Mouse (Mus musculus) cerebellum, adult 11-12 months (tissue): ENCODE measurements around the gene Il31ra.

Experiments used
- DNase-seq: peaks from one replicate; pipeline ENCODE4 v3.0.0; 2022

Il31ra gene

DNA sequence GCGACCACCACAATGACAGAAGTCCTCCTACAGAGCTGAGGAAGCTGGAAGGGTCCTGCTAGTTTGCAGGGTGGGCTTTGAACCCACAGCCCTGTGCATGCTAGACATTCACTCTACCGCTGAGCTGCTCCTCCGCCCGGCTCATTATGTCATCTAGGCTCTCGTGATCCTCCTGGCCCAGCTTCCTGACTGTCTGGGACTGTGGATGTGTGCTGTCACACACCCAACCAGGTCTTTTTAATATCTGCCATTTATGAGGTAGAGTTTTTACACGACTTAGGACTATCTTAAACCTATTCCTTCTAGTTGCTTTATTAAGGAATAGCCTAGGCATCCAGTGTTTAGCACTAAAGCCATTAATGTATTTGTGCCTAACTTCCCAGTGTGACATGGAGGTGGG, 88.7 kb downstream of the Il31ra start:
- no peak for DNase-seq

DNA sequence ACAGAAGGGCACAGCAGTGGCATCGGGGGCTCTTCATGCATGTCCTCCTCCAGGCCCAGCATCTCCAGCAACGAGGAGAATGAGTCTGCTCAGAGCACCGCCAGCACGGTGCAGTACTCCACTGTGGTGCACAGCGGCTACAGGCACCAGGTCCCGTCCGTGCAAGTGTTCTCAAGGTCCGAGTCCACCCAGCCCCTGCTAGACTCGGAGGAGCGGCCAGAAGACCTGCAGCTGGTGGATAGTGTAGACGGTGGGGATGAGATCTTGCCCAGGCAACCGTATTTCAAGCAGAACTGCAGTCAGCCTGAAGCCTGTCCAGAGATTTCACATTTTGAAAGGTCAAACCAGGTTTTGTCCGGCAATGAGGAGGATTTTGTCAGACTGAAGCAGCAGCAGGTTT, 90.3 kb downstream of the Il31ra start:
- no peak for DNase-seq

DNA sequence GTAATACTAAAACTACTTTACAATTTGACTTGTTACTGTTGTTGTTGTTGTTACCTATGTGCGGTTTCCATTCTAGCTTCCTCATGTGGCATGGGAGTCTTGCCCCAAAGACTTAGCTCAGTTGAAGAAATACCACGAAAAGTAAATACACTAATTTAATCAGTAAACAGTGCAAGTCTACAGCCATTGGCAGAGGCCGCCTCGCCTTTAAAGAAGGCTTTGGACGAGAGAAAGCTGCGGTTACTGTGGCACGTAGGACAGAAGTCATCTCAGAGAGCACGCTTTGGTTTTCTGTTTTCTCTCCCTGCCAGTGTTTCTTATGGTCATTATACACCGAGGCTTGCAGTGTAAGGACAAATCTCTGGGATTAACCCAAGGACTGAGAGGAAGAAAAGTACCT, 93.7 kb downstream of the Il31ra start:
- DNase-seq, result no peak

DNA sequence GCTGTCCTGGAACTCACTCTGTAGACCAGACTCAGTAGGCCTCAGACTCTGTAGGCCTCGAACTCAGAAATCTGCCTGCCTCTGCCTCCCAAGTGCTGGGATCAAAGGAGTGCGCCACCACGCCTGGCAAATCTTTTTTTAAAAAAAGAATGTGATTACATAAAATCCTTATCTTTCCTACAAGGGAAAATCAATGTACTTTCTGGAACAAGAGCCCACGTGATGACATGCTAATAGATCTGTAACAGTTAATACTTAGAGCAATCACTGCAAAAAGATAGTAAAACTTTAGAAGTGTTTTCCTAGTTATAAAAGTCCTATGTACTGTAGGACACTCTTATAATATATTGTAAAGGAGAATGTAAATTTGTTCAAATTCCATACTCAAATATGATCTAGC, 94.1 kb downstream of the Il31ra start:
- DNase-seq, result no peak

DNA sequence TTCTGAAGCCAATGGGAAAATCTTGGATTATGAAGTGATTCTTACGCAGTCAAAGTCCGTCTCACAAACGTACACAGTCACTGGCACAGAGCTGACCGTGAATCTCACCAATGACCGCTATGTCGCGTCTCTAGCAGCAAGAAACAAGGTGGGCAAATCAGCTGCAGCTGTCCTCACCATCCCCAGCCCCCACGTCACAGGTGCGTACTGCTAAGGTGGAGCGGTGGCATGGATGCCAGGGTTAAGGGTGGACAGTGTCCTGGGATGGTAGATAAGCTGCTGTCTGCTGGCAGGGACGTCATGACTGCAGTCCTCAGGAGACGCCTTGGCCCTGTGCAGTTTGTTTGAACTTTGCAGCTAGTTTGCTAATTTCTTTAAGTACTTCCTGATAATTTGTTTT, 99.6 kb downstream of the Il31ra start:
- DNase-seq, result no peak

DNA sequence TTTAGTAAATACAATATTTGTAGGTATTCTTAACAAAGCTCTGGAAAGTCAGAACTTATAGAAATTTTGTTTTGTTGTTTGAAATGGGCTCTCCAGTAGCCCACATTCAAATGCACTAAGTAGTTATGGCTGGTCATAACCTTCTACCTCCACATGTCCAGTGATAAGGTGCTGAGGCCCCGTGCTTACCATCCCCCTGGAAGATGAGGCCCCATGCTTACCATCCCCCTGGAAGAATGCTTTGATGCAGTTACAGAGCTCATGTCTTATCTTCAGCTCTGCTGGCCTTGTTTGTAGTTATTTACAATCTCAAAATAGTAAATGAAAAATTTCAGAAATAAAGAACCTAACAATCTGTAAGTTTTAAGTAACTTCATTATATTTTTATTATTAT, 101.9 kb downstream of the Il31ra start:
- no peak for DNase-seq

DNA sequence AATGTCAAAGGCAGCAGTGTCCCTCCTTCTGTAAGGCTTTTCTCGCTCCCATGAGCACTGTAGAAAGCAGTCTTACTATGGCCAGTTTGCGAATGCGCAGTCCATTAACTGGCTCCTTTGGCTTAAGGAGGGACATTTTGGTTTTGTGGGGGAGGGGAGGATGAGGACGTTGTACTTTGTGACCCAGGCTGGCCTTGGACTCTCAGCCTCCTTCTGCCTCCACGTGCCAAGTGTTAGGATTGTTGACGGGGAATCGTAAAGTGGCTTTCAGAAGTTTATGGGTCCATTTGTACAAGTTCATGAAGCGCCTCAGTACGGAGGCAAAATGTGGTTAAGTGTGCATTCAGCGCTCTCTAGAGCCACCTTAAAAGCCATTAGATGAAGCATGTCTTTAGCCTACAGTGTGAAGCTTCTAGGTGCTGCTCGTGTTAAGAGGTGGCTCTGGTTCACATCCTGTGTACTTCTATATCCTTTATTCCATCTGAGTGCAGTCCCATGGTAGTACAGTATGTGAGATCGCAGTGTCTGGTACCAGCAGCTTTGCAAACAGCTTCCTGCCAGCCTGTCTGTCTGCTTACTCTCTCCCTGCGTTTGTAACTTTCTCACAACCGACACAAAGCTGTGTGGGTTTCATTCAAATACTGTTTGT, 102.4 kb downstream of the Il31ra start:
- no peak for DNase-seq

DNA sequence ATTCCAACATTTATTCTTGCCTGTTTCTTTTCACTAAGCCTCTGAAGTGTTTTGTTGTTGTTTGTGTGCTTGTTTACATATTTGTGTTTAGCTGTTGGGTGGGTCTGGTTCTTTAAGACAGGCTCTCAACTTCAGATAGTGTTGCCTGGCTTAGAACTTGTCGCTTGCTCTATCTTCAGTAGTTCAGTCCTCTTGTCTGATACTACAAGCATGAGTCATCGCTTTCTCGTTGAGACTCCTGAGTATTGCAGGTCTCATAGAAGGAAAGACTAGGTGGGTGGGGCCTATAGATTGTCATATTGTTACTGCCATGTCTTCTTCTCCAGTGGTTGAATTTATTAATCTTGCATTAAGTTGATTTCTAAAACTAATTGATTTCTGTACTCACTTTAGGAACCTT, 104.1 kb downstream of the Il31ra start:
- no peak for DNase-seq

DNA sequence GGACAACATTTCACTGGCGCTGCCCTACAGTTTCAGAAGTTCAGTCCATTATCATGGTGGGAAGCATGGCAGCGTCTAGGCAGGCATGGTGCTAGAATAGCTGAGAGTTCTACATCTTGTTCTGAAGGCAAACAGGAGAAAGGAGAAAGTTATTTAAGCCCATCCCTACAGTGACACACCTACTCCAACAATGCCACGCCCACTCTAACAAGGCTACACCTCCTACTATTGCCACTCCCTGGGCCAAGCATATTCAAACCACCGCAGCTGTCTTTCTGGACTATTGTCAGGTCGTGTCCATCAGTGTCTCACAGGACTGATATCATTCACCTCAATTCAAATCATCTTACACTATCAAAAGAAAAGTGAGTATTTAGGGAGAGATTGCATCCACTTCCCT, 107.5 kb downstream of the Il31ra start:
- no peak for DNase-seq

DNA sequence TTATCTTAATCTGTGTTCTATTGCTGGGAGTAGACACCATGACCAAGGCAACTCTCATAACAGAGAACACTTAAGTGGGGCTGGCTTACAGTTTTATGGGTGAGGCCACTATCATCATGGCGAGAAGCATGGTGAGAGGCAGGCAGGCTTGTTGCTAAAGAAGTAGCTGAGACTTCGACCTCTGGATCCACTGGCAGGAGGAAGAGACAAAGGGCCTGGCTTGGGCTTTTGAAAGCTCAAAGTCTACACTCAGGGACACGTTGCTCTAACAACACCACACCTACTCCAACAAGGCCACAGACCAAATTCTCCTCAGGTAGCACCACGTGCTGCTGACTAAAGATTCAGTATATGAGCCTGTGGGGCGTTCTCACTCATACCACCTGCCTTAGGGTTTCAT, 107.9 kb downstream of the Il31ra start:
- DNase-seq, result no peak

DNA sequence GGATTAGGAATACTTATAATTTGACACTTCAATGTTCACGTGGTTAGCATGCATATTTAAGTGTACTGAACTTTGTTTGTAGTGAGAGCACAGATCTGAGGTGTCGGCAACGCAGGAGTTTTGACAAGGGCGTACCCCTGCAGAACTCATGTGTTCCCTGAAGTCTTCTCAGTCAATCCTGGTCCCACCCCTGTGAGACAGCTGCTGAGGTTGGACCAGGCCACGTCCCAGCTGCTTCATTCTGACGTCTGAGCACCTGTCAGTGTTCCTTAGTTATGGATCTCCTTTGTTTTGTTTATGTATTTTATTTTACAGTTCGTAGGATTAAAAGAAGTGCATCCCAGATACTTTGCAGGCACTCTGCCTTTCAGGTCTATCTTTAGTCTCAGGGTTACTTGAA, 111.1 kb downstream of the Il31ra start:
- no peak for DNase-seq

DNA sequence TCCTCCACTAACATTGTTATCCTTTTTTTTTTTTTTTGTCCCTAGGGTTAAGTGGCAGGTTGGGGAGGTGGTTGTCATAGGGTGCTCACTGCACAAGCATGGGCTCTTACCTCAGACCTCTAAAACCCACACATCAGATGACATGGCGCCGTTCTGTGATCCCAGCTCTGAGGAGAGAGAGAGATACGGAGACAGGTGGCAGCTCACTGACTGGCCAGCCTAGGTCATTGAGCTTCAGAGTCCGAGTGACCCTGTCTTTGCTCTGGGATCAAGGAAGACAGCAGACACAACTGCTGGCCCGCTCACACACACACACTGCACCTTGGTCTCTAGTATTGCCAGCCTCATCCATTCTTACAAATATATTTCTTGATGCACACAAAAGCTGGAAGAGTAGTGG, 111.6 kb downstream of the Il31ra start:
- no peak for DNase-seq

DNA sequence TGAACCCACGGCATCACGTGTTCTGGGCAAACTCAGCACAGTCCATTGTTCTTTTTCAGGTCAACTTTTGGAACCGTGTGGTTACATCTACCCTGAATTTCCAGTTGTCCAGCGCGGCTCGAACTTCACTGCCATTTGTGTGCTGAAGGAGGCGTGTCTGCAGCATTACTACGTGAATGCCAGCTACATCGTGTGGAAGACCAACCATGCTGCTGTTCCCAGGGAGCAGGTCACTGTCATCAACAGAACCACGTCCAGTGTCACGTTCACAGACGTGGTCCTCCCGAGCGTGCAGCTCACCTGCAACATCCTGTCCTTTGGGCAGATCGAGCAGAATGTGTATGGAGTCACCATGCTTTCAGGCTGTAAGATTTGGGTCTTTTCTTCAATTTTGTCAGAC, 114.2 kb downstream of the Il31ra start:
- DNase-seq, result no peak

DNA sequence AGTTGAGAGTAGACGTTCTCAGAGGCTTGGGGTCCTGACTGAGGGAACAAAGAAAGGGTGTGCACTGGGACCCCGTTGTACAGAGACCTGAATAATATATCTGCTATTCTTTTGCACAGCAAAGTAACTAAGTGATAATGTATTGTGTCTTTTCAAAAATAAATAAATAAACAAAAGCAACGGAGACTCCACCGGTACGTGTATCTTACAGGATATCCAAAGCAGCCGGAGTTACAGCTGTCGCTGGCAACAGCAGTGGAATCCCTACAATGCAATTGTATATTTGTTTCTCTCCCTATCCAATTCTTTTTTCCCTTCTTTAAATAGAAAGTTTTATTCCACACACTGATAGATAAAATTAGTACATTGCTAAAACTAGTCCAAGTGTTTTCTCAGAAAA, 115.1 kb downstream of the Il31ra start:
- no peak for DNase-seq

DNA sequence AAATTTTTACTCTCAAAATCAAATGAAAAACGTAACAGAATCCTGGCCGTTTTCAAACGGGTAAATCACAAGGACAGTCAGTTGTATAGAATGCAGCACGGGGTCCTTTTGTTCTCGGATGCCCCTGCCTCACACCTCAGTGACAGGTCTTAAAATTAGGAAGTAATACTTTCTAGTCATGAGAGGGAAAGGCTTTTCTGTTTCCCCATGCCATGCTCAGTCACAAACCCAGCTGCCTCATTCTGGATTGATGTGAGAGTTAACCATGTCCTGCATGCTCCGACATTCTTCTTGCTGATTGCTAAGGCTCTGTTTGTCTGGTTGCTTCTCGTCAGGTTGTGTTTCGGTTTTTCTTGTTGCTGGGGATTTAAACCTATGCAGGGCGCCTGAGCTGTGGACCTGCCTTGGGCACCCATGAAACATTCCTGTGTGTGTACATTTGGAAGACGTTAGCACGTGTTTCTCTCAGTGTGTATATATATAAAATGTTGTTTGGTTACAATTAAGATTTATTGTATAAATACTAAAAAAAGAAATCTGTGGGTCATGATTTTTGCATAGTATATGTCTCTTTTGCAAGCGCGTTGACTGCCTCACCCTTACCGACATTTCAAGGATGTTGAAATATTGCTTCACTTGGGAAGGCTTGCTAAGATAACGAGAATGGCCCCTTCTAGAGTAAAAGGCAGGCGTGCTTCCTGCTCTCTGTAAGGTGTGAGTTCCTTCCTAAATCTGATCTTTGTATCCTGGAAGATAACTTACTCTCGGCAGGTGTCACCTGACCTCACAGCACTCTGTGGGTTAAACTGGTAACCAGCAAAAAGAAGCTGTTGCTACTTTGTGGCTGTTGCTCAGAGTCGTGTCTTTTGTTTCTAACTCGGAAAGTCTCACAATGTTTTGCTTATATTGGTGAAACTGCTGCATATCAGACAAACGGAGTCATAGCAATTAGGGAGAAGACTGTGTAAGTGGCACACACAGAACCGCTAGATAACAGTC, 120.1 kb downstream of the Il31ra start:
- DNase-seq, result no peak

DNA sequence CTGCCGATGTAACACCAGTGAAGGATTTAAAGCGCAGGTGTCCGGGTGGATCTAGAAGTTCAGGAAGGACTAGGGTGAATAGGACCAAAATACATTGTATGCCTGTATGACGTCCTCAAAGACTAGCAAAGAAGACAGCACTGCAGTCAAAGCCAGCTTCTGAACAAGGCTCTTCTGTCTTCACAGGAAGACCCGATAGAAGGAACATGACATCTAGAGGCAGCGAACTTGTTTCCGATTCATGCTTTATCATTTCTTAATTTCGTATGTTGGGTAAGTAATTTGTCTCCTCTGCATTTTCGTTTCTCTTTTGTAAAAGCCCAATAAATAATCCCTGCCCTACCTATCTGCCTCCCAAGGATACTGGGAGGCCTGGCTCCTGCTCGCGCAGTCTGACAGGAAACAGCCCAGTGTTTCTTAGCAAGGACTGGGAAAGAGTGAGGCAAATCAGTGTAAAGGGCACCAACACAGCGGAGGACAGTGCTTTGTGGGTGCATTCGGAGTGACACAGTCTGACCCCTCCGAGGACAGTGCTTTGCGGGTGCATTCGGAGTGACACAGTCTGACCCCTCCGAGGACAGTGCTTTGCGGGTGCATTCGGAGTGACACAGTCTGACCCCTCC, 121.6 kb downstream of the Il31ra start:
- DNase-seq, result no peak

DNA sequence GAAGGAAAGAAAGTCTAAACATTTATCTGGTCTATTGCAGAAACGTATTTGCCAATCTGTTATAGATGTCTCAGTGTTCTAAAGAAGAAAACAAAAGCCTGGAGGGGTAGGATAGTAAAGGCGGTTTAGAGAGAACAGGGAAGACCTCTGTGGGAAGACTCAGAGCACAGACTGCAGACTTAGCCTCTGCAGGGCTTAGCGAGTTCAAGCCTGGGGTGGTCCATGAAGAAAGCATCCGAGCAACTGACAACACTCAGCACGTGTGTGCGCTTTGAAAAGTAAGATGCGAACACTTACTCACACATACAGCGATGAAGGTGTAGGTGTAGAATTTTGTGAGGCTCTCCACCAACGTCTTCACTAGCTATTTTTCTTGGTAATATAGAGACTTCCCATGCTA, 123.0 kb downstream of the Il31ra start:
- DNase-seq, result no peak
